Mouse (Mus musculus): ENCODE data around the gene Apaf1. TPM values are rescaled to one million over a fixed set of nuclear protein-coding genes. Genes with fewer than 3 reads are reported as not detected.

Gene Apaf1
- total and polyA plus RNA-seq, 3 experiments, result 16.0 to 27.3 (median 22.1) TPM

GRCm38 (mm10) chr10:90993869-90994268, 88.7 kb downstream of the Apaf1 start:
- Histone ChIP-seq H3K4me3 (replicated peaks in 1 of 3; ENCODE audit: low read depth in 2 of 3, low read length in 2 of 3, poor library complexity in 1 of 3) (no peak overlapping the region), H3K27me3 (replicated peaks) (no peaks in the 10 kb centered on the region), H3K79me2 (replicated peaks; ENCODE audit: control insufficient read depth, extremely low read depth, insufficient read depth, poor library complexity, severe bottlenecking) (no peaks in the 10 kb centered on the region), H3K27ac (ENCODE audit: insufficient read depth, low read depth) (no peak overlapping the region), H3K4me2 (ENCODE audit: insufficient read depth, low read depth, poor library complexity, severe bottlenecking) (no peak overlapping the region), H3K36me3 (replicated peaks in 1 of 2; ENCODE audit: control insufficient read depth in 1 of 2, insufficient read depth in 1 of 2, low read length in 1 of 2) (peaks cover 46 to 77% of the 10 kb centered on the region in 2 experiments), H3K4me1 (ENCODE audit: control insufficient read depth in 1 of 2, insufficient read depth in 2 of 2) (peaks cover 6 to 17% of the 10 kb centered on the region in 2 experiments), H3K9ac (ENCODE audit: insufficient read depth, low read depth) (no peak overlapping the region), H3K9me3 (replicated peaks; ENCODE audit: low read length) (no peaks in the 10 kb centered on the region)
- in situ Hi-C loops (cut with MboI; ENCODE audit: low pct_ligation_motif_present, low pct_unique_long_range_greater_than_20kb, low sequenced_read_pairs), result no loop called here
- no peak for TF ChIP-seq JUN (IDR thresholded peaks at IDR 0.05; ENCODE audit: insufficient read depth, low read depth, low read length)
- TF ChIP-seq ZKSCAN1 (IDR thresholded peaks at IDR 0.05; ENCODE audit: borderline replicate concordance, low read depth, low read length), result no peak
- no peak for TF ChIP-seq ZC3H11A (IDR thresholded peaks at IDR 0.05; ENCODE audit: low read depth, low read length)
- no peak for TF ChIP-seq MXI1 (IDR thresholded peaks at IDR 0.05; ENCODE audit: low read depth, low read length)
- no peak for TF ChIP-seq UBTF (IDR thresholded peaks at IDR 0.05; ENCODE audit: low read depth, low read length)
- dilution Hi-C loops (cut with MboI; ENCODE audit: extremely low pct_ligation_motif_present, extremely low pct_unique_long_range_greater_than_20kb, low sequenced_read_pairs), result no loop called here
- DNase-seq (ENCODE audit: extremely low read depth), result no peak

GRCm38 (mm10) chr10:90992237-90992636, 90.3 kb downstream of the Apaf1 start:
- peaks cover 6 to 17% of the 10 kb centered on the region in 2 experiments for H3K4me1 ChIP-seq (ENCODE audit: control insufficient read depth in 1 of 2, insufficient read depth in 2 of 2)
- in situ Hi-C loops (cut with MboI; ENCODE audit: low pct_ligation_motif_present, low pct_unique_long_range_greater_than_20kb, low sequenced_read_pairs) (no loop called here), dilution Hi-C loops (cut with MboI; ENCODE audit: extremely low pct_ligation_motif_present, extremely low pct_unique_long_range_greater_than_20kb, low sequenced_read_pairs) (no loop called here)
- no peaks in the 10 kb centered on the region for H3K79me2 ChIP-seq (replicated peaks; ENCODE audit: control insufficient read depth, extremely low read depth, insufficient read depth, poor library complexity, severe bottlenecking)
- H3K4me3 ChIP-seq (replicated peaks in 1 of 3; ENCODE audit: low read depth in 2 of 3, low read length in 2 of 3, poor library complexity in 1 of 3), result no peak overlapping the region
- no peak overlapping the region for H3K4me2 ChIP-seq (ENCODE audit: insufficient read depth, low read depth, poor library complexity, severe bottlenecking)
- peaks cover 37 to 67% of the 10 kb centered on the region in 2 experiments for H3K36me3 ChIP-seq (replicated peaks in 1 of 2; ENCODE audit: control insufficient read depth in 1 of 2, insufficient read depth in 1 of 2, low read length in 1 of 2)
- no peak overlapping the region for H3K9ac ChIP-seq (ENCODE audit: insufficient read depth, low read depth)
- no peaks in the 10 kb centered on the region for H3K27me3 ChIP-seq (replicated peaks)
- DNase-seq (ENCODE audit: extremely low read depth), result no peak
- no peaks in the 10 kb centered on the region for H3K9me3 ChIP-seq (replicated peaks; ENCODE audit: low read length)
- no peak for TF ChIP-seq CHD1 (IDR thresholded peaks at IDR 0.05; ENCODE audit: low read depth, low read length)
- no peak for TF ChIP-seq SMC3 (IDR thresholded peaks at IDR 0.05; ENCODE audit: low read depth, low read length)
- no peak for TF ChIP-seq KAT2A (IDR thresholded peaks at IDR 0.05; ENCODE audit: insufficient replicate concordance, low read length)
- no peak for TF ChIP-seq ZKSCAN1 (IDR thresholded peaks at IDR 0.05; ENCODE audit: borderline replicate concordance, low read depth, low read length)
- TF ChIP-seq ZC3H11A (IDR thresholded peaks at IDR 0.05; ENCODE audit: low read depth, low read length), result no peak
- no peak for TF ChIP-seq MEF2A (IDR thresholded peaks at IDR 0.05; ENCODE audit: borderline replicate concordance, low read depth, low read length)
- TF ChIP-seq PAX5 (IDR thresholded peaks at IDR 0.05; ENCODE audit: low read length), result no peak
- TF ChIP-seq MYC (IDR thresholded peaks at IDR 0.05; ENCODE audit: low read depth, low read length), result no peak
- TF ChIP-seq TCF12 (IDR thresholded peaks at IDR 0.05; ENCODE audit: low read depth, low read length), result no peak
- no peak overlapping the region for H3K27ac ChIP-seq (ENCODE audit: insufficient read depth, low read depth)

- no peak overlapping the region for H3K9ac ChIP-seq (ENCODE audit: insufficient read depth, low read depth)
- H3K79me2 ChIP-seq (replicated peaks; ENCODE audit: control insufficient read depth, extremely low read depth, insufficient read depth, poor library complexity, severe bottlenecking), result no peaks in the 10 kb centered on the region
- dilution Hi-C loops (cut with MboI; ENCODE audit: extremely low pct_ligation_motif_present, extremely low pct_unique_long_range_greater_than_20kb, low sequenced_read_pairs), result no loop called here
- no peak overlapping the region for H3K4me3 ChIP-seq (replicated peaks in 1 of 3; ENCODE audit: low read depth in 2 of 3, low read length in 2 of 3, poor library complexity in 1 of 3)
- H3K27me3 ChIP-seq (replicated peaks), result no peaks in the 10 kb centered on the region
- in situ Hi-C loops (cut with MboI; ENCODE audit: low pct_ligation_motif_present, low pct_unique_long_range_greater_than_20kb, low sequenced_read_pairs), result no loop called here
- peak; percentile 55 for DNase-seq (ENCODE audit: extremely low read depth)
- TF ChIP-seq NRF1 (IDR thresholded peaks at IDR 0.05; ENCODE audit: low read depth, low read length), result no peak
- H3K36me3 ChIP-seq (replicated peaks in 1 of 2; ENCODE audit: control insufficient read depth in 1 of 2, insufficient read depth in 1 of 2, low read length in 1 of 2), result peaks cover 29 to 50% of the 10 kb centered on the region in 2 experiments
- H3K9me3 ChIP-seq (replicated peaks; ENCODE audit: low read length), result no peaks in the 10 kb centered on the region
- H3K4me2 ChIP-seq (ENCODE audit: insufficient read depth, low read depth, poor library complexity, severe bottlenecking), result no peak overlapping the region
- no peak overlapping the region for H3K27ac ChIP-seq (ENCODE audit: insufficient read depth, low read depth)
- H3K4me1 ChIP-seq (ENCODE audit: control insufficient read depth in 1 of 2, insufficient read depth in 2 of 2), result peaks cover 6 to 17% of the 10 kb centered on the region in 2 experiments
These were observed 92.2 kb downstream of the Apaf1 start for GRCm38 (mm10) chr10:90990340-90990739.
